Mouse (Mus musculus): ENCODE measurements around the gene Mpp5. TPM values are rescaled to one million over a fixed set of nuclear protein-coding genes. Genes with fewer than 3 reads are reported as not detected.

Mpp5 gene
- total RNA-seq, 1 experiment: 19.9 TPM

DNA sequence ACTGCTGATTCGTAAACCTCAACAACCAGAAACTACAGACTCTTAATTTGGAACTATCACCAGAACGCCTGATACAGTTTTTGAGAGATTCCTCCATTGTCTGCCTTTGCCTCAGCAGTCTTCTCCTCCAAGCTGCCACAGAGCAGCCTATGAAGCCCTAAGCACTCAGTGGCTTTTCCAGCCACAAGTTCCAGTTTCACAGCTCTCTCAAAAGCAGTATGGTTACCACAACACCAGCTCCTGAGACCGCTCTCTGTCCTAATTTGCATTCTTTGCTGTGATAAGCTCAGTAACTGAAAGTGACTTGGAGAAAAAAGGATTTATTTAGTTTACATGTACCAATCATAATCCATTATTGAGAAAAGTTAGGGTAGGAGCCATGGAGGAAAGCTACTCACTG, 51.3 kb downstream of the Mpp5 start:
- TF ChIP-seq CHD2 (IDR thresholded peaks at IDR 0.05; ENCODE audit: low read depth, low read length) (no peak), HCFC1 (IDR thresholded peaks at IDR 0.05; ENCODE audit: borderline replicate concordance, insufficient read depth, low read length) (no peak), ZC3H11A (IDR thresholded peaks at IDR 0.05; ENCODE audit: borderline replicate concordance, low read depth, low read length) (no peak), ZNF384 (IDR thresholded peaks at IDR 0.05; ENCODE audit: low read depth, low read length) (no peak), MAFK (IDR thresholded peaks at IDR 0.05; ENCODE audit: insufficient read depth, low read depth, low read length) (no peak)
- H3K27ac ChIP-seq (ENCODE audit: insufficient read depth, low read depth, low read length, poor library complexity, severe bottlenecking): no peak overlapping the region
- H3K9ac ChIP-seq (ENCODE audit: insufficient read depth, low read depth, low read length, poor library complexity, severe bottlenecking): no peak overlapping the region
- no peak for DNase-seq (ENCODE audit: low read depth, low spot score)
- no peaks in the 10 kb centered on the region for H3K4me1 ChIP-seq (ENCODE audit: control insufficient read depth in 2 of 2, insufficient read depth in 2 of 2, low read length in 2 of 2, poor library complexity in 1 of 2)
- no peaks in the 10 kb centered on the region for H3K36me3 ChIP-seq (ENCODE audit: control insufficient read depth, insufficient read depth, low read length, poor library complexity, severe bottlenecking)
- in situ Hi-C loops (cut with MboI; ENCODE audit: low sequenced_read_pairs in 2 of 2, unreplicated experiment in 2 of 2): no loop called here
- no peaks in the 10 kb centered on the region for H3K9me3 ChIP-seq (ENCODE audit: control insufficient read depth, insufficient read depth, low read depth, low read length)
- H3K4me3 ChIP-seq (ENCODE audit: insufficient read depth in 1 of 2, low read depth in 1 of 2, low read length in 2 of 2, poor library complexity in 1 of 2, severe bottlenecking in 1 of 2): no peak overlapping the region

- no peak for TF ChIP-seq ZNF384 (IDR thresholded peaks at IDR 0.05; ENCODE audit: low read depth, low read length)
- no peak for TF ChIP-seq ZC3H11A (IDR thresholded peaks at IDR 0.05; ENCODE audit: borderline replicate concordance, low read depth, low read length)
- TF ChIP-seq MAFK (IDR thresholded peaks at IDR 0.05; ENCODE audit: insufficient read depth, low read depth, low read length): no peak
- no peak for TF ChIP-seq CHD2 (IDR thresholded peaks at IDR 0.05; ENCODE audit: low read depth, low read length)
- no peak for TF ChIP-seq HCFC1 (IDR thresholded peaks at IDR 0.05; ENCODE audit: borderline replicate concordance, insufficient read depth, low read length)
- no peak overlapping the region for H3K4me3 ChIP-seq (ENCODE audit: insufficient read depth in 1 of 2, low read depth in 1 of 2, low read length in 2 of 2, poor library complexity in 1 of 2, severe bottlenecking in 1 of 2)
- no peaks in the 10 kb centered on the region for H3K4me1 ChIP-seq (ENCODE audit: control insufficient read depth in 2 of 2, insufficient read depth in 2 of 2, low read length in 2 of 2, poor library complexity in 1 of 2)
- in situ Hi-C loops (cut with MboI; ENCODE audit: low sequenced_read_pairs in 2 of 2, unreplicated experiment in 2 of 2): no loop called here
- no peaks in the 10 kb centered on the region for H3K9me3 ChIP-seq (ENCODE audit: control insufficient read depth, insufficient read depth, low read depth, low read length)
- H3K36me3 ChIP-seq (ENCODE audit: control insufficient read depth, insufficient read depth, low read length, poor library complexity, severe bottlenecking): no peaks in the 10 kb centered on the region
- no peak for DNase-seq (ENCODE audit: low read depth, low spot score)
- no peak overlapping the region for H3K9ac ChIP-seq (ENCODE audit: insufficient read depth, low read depth, low read length, poor library complexity, severe bottlenecking)
- H3K27ac ChIP-seq (ENCODE audit: insufficient read depth, low read depth, low read length, poor library complexity, severe bottlenecking): no peak overlapping the region
Measured at GRCm38 (mm10) chr12:78801836-78802235, 53.1 kb downstream of the Mpp5 start.

GRCm38 (mm10) chr12:78814437-78814836, 65.7 kb downstream of the Mpp5 start:
- no peaks in the 10 kb centered on the region for H3K36me3 ChIP-seq (ENCODE audit: control insufficient read depth, insufficient read depth, low read length, poor library complexity, severe bottlenecking)
- H3K9me3 ChIP-seq (ENCODE audit: control insufficient read depth, insufficient read depth, low read depth, low read length): no peaks in the 10 kb centered on the region
- H3K4me1 ChIP-seq (ENCODE audit: control insufficient read depth in 2 of 2, insufficient read depth in 2 of 2, low read length in 2 of 2, poor library complexity in 1 of 2): no peaks in the 10 kb centered on the region
- TF ChIP-seq ZC3H11A (IDR thresholded peaks at IDR 0.05; ENCODE audit: borderline replicate concordance, low read depth, low read length): no peak
- TF ChIP-seq ZNF384 (IDR thresholded peaks at IDR 0.05; ENCODE audit: low read depth, low read length): no peak
- no peak for TF ChIP-seq MAFK (IDR thresholded peaks at IDR 0.05; ENCODE audit: insufficient read depth, low read depth, low read length)
- no peak for TF ChIP-seq CHD2 (IDR thresholded peaks at IDR 0.05; ENCODE audit: low read depth, low read length)
- TF ChIP-seq HCFC1 (IDR thresholded peaks at IDR 0.05; ENCODE audit: borderline replicate concordance, insufficient read depth, low read length): no peak
- no peak overlapping the region for H3K4me3 ChIP-seq (ENCODE audit: insufficient read depth in 1 of 2, low read depth in 1 of 2, low read length in 2 of 2, poor library complexity in 1 of 2, severe bottlenecking in 1 of 2)
- H3K9ac ChIP-seq (ENCODE audit: insufficient read depth, low read depth, low read length, poor library complexity, severe bottlenecking): no peak overlapping the region
- DNase-seq (ENCODE audit: low read depth, low spot score): no peak
- in situ Hi-C loops (cut with MboI; ENCODE audit: low sequenced_read_pairs in 2 of 2, unreplicated experiment in 2 of 2): no loop called here
- H3K27ac ChIP-seq (ENCODE audit: insufficient read depth, low read depth, low read length, poor library complexity, severe bottlenecking): no peak overlapping the region

GRCm38 (mm10) chr12:78834496-78834895, 85.8 kb downstream of the Mpp5 start:
- Histone ChIP-seq H3K4me1 (ENCODE audit: control insufficient read depth in 2 of 2, insufficient read depth in 2 of 2, low read length in 2 of 2, poor library complexity in 1 of 2) (no peaks in the 10 kb centered on the region), H3K36me3 (ENCODE audit: control insufficient read depth, insufficient read depth, low read length, poor library complexity, severe bottlenecking) (peaks cover 5% of the 10 kb centered on the region), H3K9ac (ENCODE audit: insufficient read depth, low read depth, low read length, poor library complexity, severe bottlenecking) (no peak overlapping the region), H3K27ac (ENCODE audit: insufficient read depth, low read depth, low read length, poor library complexity, severe bottlenecking) (no peak overlapping the region), H3K9me3 (ENCODE audit: control insufficient read depth, insufficient read depth, low read depth, low read length) (no peaks in the 10 kb centered on the region), H3K4me3 (ENCODE audit: insufficient read depth in 1 of 2, low read depth in 1 of 2, low read length in 2 of 2, poor library complexity in 1 of 2, severe bottlenecking in 1 of 2) (no peak overlapping the region)
- TF ChIP-seq HCFC1 (IDR thresholded peaks at IDR 0.05; ENCODE audit: borderline replicate concordance, insufficient read depth, low read length) (no peak), ZNF384 (IDR thresholded peaks at IDR 0.05; ENCODE audit: low read depth, low read length) (no peak), CHD2 (IDR thresholded peaks at IDR 0.05; ENCODE audit: low read depth, low read length) (no peak), MAFK (IDR thresholded peaks at IDR 0.05; ENCODE audit: insufficient read depth, low read depth, low read length) (no peak), ZC3H11A (IDR thresholded peaks at IDR 0.05; ENCODE audit: borderline replicate concordance, low read depth, low read length) (no peak)
- in situ Hi-C loops (cut with MboI; ENCODE audit: low sequenced_read_pairs in 2 of 2, unreplicated experiment in 2 of 2): no loop called here
- no peak for DNase-seq (ENCODE audit: low read depth, low spot score)

- no peaks in the 10 kb centered on the region for H3K4me1 ChIP-seq (ENCODE audit: control insufficient read depth in 2 of 2, insufficient read depth in 2 of 2, low read length in 2 of 2, poor library complexity in 1 of 2)
Measured at GRCm38 (mm10) chr12:78839906-78840305, 91.2 kb downstream of the Mpp5 start.

More at GRCm38 (mm10) chr12:78839906-78840305, 91.2 kb downstream of the Mpp5 start:
- Histone ChIP-seq H3K4me3 (ENCODE audit: insufficient read depth in 1 of 2, low read depth in 1 of 2, low read length in 2 of 2, poor library complexity in 1 of 2, severe bottlenecking in 1 of 2) (no peak overlapping the region), H3K36me3 (ENCODE audit: control insufficient read depth, insufficient read depth, low read length, poor library complexity, severe bottlenecking) (peaks cover 10% of the 10 kb centered on the region), H3K9ac (ENCODE audit: insufficient read depth, low read depth, low read length, poor library complexity, severe bottlenecking) (no peak overlapping the region), H3K9me3 (ENCODE audit: control insufficient read depth, insufficient read depth, low read depth, low read length) (no peaks in the 10 kb centered on the region), H3K27ac (ENCODE audit: insufficient read depth, low read depth, low read length, poor library complexity, severe bottlenecking) (no peak overlapping the region; the same call in 1 of the 2 replicates)
- TF ChIP-seq CHD2 (IDR thresholded peaks at IDR 0.05; ENCODE audit: low read depth, low read length) (no peak), MAFK (IDR thresholded peaks at IDR 0.05; ENCODE audit: insufficient read depth, low read depth, low read length) (no peak)
- DNase-seq (ENCODE audit: low read depth, low spot score): no peak
- in situ Hi-C loops (cut with MboI; ENCODE audit: low sequenced_read_pairs in 2 of 2, unreplicated experiment in 2 of 2): no loop called here

Data from ES-E14 (cell line).